Mouse (Mus musculus): ENCODE measurements around the gene Lbhd2.

DNA sequence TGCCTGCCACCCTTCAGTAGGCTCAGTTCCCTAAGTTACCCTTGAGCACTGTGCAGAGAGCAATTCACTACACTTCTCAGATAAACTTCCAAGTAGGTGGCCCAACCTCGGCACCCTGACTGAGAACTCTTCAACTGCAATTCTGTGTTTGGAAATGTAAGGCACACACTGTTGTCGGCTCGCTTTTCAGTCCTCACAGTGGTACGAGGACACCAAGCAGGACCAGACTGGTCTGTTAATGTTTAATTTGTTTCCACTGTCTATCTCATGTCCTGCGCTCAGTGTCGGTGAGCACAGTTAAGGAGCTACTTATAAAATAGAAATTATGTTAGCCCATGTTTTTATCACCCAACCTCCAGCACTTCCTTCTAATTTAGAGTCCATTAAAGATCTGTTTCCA lies 33.2 kb upstream of the Lbhd2 start:
- TF ChIP-seq ZNF384 (IDR thresholded peaks at IDR 0.05; ENCODE audit: low read depth, low read length) (no peak), CHD2 (IDR thresholded peaks at IDR 0.05; ENCODE audit: low read depth, low read length) (no peak), HCFC1 (IDR thresholded peaks at IDR 0.05; ENCODE audit: borderline replicate concordance, insufficient read depth, low read length) (no peak), MAFK (IDR thresholded peaks at IDR 0.05; ENCODE audit: insufficient read depth, low read depth, low read length) (no peak), ZC3H11A (IDR thresholded peaks at IDR 0.05; ENCODE audit: borderline replicate concordance, low read depth, low read length) (no peak)

Data from ES-E14 (cell line).